Mouse (Mus musculus) left cerebral cortex, adult 2 months (tissue): ENCODE measurements around the gene Acer2. TPM values are rescaled to one million over a fixed set of nuclear protein-coding genes. Genes with fewer than 3 reads are reported as not detected.
A peak's percentile ranks its signal among the peaks of the same experiment; 100 is the strongest.

ENCODE experiments used
- DNase-seq, 2 experiments: peaks; one replicate each; pipeline ENCODE4 v3.0.0; 2021 to 2022; ENCODE audit warnings: low spot score in 2 of 2, mixed read lengths in 1 of 2; ENCODE audit errors: extremely low spot score in 1 of 2
- H3K27ac ChIP-seq: fragments of 200-600 bp; 2 replicates; pipeline ENCODE4 v1.8.1; 2022
- H3K4me3 ChIP-seq: fragments of 200-600 bp; 2 replicates; pipeline ENCODE4 v1.8.1; 2022
- CTCF ChIP-seq: fragments of 200-600 bp; IDR thresholded peaks from 2 replicates; pipeline ENCODE4 v1.8.1; 2022; ENCODE audit warnings: antibody characterized with exemption, mild to moderate bottlenecking, moderate library complexity
- intact Hi-C: fragments of 180-260 bp; cut with DNase I; formaldehyde crosslinking; loops from one replicate; pipeline ENCODE4 v1.15.1; 2025
- total RNA-seq, 2 experiments: library from RNA; stranded (reverse); gene quantifications; 2 replicates each; pipeline ENCODE4 v1.2.3; 2021

The Acer2 gene
- total RNA-seq, 2 experiments from 2014 or later, result 6.7 to 8.1 TPM

GRCm38 (mm10) chr4:86897411-86897810 is 23.2 kb downstream of the Acer2 start:
- intact Hi-C loops, result no loop called here
- no peak for DNase-seq
- Histone ChIP-seq H3K4me3 (no peak overlapping the region), H3K27ac (no peak overlapping the region)
- TF ChIP-seq CTCF, result no peak

DNA sequence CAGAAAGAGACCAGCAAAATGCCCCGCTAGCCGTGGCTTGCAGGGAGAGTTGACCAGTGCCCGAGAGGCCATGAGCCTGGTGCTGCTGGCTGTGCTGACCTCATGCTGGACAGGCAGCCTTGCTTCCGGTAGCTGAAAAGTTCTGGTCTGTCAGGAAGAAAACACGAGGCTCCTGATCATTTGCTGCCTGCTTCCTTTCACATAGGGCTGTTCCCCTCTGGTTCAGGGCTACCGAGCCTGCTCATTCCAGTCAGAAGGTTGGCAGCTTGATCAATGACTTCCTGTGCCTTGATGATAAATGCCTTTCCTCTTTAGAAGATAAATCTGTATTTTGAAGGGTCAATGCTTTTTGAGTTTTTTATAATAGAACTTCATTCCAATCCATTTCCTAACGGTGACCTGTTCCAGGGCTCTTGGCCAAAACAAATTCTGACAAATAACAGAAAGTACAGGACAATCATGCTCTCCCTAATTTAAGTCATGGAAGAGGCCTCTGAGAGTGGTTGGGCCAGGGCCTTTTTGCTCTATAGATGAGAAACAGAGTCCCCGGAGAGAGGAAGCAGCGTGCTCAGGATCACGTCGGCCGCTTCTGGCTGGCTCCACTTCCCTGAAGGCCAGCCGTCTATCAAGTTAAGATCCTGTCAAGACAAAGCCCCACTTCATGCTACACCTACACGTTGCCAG is 24.7 kb downstream of the Acer2 start:
- H3K4me3 ChIP-seq, result no peak overlapping the region
- H3K27ac ChIP-seq, result no peak overlapping the region
- no peak for TF ChIP-seq CTCF
- no peak for DNase-seq
- intact Hi-C loops, result no loop called here

DNA sequence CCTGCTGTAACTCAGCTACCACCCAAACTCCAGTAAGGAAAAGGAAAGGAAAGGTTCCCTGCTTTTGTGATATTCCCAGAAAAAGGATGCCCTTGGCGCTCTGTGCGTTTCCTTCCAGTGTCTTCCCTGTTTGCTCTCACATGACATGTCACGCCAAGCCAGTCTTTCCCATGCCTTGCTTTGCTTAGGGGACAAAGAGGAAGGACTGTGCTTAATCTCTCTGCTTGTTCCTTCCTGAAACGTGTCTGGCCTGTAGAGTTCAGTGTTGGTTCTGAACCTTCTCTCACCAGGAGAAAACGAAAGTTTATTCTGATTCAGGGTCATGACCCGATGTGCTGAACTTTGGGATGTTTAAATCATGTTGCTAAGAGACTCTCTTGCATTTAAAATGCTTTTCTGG is 28.2 kb downstream of the Acer2 start:
- H3K27ac ChIP-seq, result no peak overlapping the region
- no peak overlapping the region for H3K4me3 ChIP-seq
- TF ChIP-seq CTCF, result no peak
- DNase-seq, result no peak
- intact Hi-C loops, result no loop called here

DNA sequence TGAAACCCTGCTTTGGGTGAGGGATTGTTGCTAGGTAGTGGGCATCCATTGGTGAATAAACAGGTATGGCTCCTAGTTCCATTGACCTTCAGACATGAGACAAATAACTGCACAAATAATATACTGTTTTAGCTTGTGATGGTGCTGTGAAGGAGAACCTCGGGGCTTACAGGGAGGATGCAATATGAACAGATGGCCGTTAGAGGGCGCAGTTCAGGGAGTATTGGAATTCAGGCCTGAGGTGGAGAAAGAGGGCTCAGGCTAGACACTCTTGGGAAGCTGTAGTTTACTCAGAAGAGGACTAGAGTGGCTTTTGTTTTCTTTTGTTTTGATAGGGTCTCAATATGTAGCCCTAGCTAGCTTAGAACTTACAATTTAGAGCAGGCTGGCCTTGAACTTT is 30.8 kb downstream of the Acer2 start:
- intact Hi-C loops, result no loop called here
- Histone ChIP-seq H3K4me3 (no peak overlapping the region), H3K27ac (no peak overlapping the region)
- TF ChIP-seq CTCF, result peak; percentile 45
- no peak for DNase-seq

- intact Hi-C loops, result no loop called here
- TF ChIP-seq CTCF, result no peak
Measured at GRCm38 (mm10) chr4:86905869-86906268, 31.7 kb downstream of the Acer2 start.

DNA sequence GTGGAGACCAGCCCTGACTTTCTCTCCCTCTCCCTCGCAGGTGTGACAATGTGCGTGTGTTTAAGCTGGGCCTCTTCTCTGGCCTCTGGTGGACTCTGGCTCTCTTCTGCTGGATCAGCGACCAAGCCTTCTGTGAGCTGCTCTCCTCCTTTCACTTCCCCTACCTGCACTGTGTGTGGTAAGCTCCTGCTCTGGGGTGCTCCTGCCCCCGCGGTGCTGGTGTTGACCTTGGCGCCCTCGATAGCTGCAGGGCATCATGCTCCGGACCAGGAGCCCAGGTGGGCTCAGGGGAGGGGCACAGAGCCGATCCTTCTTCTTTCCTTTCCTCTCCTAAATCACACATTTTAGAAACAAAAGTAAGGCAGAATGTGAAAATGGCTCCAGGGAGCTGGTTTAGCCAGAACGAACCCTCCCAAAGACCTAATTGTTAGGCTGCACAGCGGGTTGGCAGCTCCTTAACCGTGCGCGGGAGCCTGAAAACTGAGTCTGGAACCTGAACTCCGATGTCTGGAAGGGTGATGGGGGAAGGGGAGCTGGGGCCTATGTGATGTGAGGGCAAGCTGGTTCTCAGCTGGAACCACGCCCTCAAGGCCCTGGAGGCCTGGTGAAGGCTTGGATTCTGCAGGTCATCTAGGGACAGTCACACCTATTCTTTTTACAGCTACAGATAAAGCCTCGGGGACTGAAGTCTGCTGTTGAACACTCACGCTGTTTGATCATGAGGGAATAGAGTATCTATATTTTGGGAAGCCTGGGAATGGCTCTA is 37.6 kb downstream of the Acer2 start:
- TF ChIP-seq CTCF, result no peak
- Histone ChIP-seq H3K4me3 (no peak overlapping the region), H3K27ac (no peak overlapping the region)
- intact Hi-C loops, result no loop called here
- DNase-seq, result no peak

More at GRCm38 (mm10) chr4:86905869-86906268, 31.7 kb downstream of the Acer2 start:
- H3K27ac ChIP-seq, result no peak overlapping the region
- no peak for DNase-seq
- no peak overlapping the region for H3K4me3 ChIP-seq

- H3K4me3 ChIP-seq, result no peak overlapping the region
- H3K27ac ChIP-seq, result no peak overlapping the region
- no peak; the same call in 1 of the 2 replicates for TF ChIP-seq CTCF
- DNase-seq, result no peak
- intact Hi-C loops, result no loop called here
Measured at GRCm38 (mm10) chr4:86912757-86913156, 38.6 kb downstream of the Acer2 start.

DNA sequence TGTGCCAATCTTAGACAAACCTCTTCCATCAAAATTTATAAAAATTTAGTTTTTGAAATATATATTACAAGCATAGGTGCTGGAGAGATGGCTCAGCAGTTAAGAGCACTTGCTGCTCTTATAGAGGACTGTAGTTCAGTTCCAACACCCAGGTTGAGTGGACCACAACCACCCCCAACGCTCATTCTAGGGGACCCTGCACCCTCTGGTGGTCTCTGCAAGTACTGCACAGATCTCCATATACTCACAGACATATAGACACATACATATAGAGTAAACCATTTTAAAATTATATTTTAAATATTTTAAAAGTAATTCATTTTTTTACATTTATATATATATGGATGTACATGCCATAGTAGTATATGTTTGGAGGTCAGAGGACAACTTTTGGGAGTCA is 41.9 kb downstream of the Acer2 start:
- intact Hi-C loops, result no loop called here
- no peak overlapping the region for H3K4me3 ChIP-seq
- no peak for DNase-seq
- H3K27ac ChIP-seq, result no peak overlapping the region
- TF ChIP-seq CTCF, result peak; percentile 38

DNA sequence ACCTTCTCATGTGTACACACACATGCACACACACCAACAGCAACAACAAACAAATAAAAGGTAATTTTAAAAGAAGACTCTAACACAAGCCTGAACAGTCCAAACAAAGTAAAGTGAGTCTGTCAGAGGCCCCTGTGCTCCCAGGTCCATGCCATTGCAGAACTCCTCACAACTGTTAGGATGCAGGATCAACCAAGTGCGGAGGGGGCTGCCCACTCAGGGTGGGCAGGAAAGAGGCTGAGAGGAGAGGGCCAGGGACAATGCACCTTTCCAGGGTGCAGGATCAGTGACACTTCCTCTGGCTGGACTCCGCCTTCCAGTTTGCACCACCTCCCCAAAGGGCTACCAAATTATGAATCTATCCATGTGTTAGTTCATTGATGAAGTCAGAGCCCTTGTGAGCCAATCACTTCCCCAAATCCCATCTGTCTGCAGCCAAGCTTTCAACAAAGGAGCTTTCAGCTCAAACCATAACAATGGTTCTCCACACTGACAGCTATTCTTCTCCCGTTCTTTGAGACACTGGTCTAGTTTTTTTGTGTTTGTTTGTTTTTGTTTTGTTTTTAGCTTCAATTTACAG is 49.4 kb downstream of the Acer2 start:
- no peak for DNase-seq
- Histone ChIP-seq H3K4me3 (no peak overlapping the region), H3K27ac (peak overlapping the region; percentile 40; the same call in 1 of the 2 replicates)
- intact Hi-C loops, result loop anchor here (2.0 kb wide), 1 partner anchor 35 kb away; no protein-coding TSS in a partner anchor
- no peak for TF ChIP-seq CTCF

DNA sequence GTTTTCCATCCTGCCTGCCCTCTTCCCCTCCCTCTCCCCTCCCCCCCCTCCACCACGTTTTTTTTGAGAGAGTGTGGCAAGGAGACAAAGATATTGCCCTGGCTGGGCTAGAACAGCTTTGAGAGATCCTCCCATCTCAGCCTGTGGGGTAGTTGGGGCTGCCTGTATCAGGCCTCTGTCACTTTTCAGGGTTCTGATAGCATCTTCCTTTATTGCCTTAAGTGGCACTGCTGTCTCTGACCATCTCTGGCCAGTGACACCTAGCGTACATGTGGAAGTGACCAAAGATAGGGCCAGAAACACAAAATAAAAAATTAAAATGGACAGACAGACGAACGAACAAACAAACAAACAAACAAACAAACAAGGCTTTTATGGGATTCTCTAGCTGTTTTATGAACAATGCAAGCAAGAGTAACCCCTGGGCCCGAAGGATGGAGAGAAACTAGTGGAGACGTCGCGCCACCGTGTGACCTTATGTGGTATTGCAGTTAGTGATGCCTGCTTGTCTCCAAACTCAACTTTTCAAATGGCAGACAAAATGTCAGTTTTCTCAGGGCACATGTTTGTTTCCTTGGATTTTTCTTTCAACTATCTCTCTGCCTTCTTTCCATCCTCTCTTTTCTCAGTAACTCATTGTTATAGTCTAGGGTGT is 50.7 kb downstream of the Acer2 start:
- peak; percentile 91 for TF ChIP-seq CTCF

GRCm38 (mm10) chr4:86926997-86927396 is 52.8 kb downstream of the Acer2 start:
- Histone ChIP-seq H3K4me3 (no peak overlapping the region), H3K27ac (no peak overlapping the region)
- intact Hi-C loops, result loop anchor here (5.0 kb wide), 1 partner anchor 105 kb away; no protein-coding TSS in a partner anchor
- TF ChIP-seq CTCF, result no peak
- DNase-seq, result no peak

More for the DNA sequence above, 50.7 kb downstream of the Acer2 start:
- peak; percentile 75 to 80 for DNase-seq
- H3K4me3 ChIP-seq, result no peak overlapping the region
- H3K27ac ChIP-seq, result no peak overlapping the region
- intact Hi-C loops, result loop anchor here (2.0 to 5.0 kb wide), 2 partner anchors 36 to 103 kb away; no protein-coding TSS in a partner anchor

DNA sequence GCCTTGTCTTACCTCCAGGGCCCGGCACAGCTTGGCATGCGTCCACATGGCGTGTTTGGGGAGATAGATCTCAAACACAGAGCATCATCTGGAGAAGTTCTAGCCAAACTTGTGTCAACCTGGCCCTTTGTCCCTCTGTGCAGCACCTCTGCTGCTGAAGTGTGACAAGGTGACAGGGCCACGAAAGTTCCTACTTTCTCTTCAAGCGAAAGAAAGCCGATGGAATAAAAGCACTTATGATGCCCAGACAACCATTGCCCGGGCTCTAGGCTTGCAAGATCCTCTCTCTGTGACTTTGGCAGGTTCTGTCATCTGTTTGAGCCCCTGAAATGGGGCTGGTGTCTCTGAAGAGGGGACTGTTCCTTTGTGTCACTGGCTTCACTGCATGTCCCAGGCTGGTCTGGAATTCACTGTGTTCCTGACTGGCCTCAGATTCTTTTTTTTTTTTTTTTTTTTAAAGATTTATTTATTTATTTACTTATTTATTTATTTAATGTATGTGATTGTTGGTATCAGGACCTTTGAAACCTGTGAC is 56.0 kb downstream of the Acer2 start:
- no peak for DNase-seq
- Histone ChIP-seq H3K27ac (no peak overlapping the region), H3K4me3 (peak overlapping the region; percentile 51)
- intact Hi-C loops, result no loop called here
- TF ChIP-seq CTCF, result no peak
